Mouse (Mus musculus): Measurements from ENCODE around the gene Ccn5. TPM values are rescaled to one million over a fixed set of nuclear protein-coding genes. Genes with fewer than 3 reads are reported as not detected.

Ccn5 gene
- polyA plus RNA-seq, 1 experiment from 2014 or later: 0.13 TPM

Other genes with a start within 250 kb of the Ccn5 start
- gene Ttpal, start 218.5 kb upstream of the Ccn5 start, polyA plus RNA-seq (2015; fragmentation: Nextera tagmentation; extraction: Ambion mirVana): 42.0 and 48.1 TPM in 2 replicates
- 37.5 and 38.7 TPM in 2 replicates for gene Serinc3, start 175.7 kb upstream of the Ccn5 start, polyA plus RNA-seq (2015; fragmentation: Nextera tagmentation; extraction: Ambion mirVana)
- gene Pkig, start 162.5 kb upstream of the Ccn5 start, polyA plus RNA-seq (2015; fragmentation: Nextera tagmentation; extraction: Ambion mirVana): 110 and 119 TPM in 2 replicates
- 2.8 and 3.2 TPM in 2 replicates for gene Ada, start 70.6 kb upstream of the Ccn5 start, polyA plus RNA-seq (2015; fragmentation: Nextera tagmentation; extraction: Ambion mirVana)
- not detected in 2 replicates for gene Kcnk15, start 32.8 kb downstream of the Ccn5 start, polyA plus RNA-seq (2015; fragmentation: Nextera tagmentation; extraction: Ambion mirVana)
- 9.7 TPM in 2 replicates for gene Rims4, start 97.8 kb downstream of the Ccn5 start, polyA plus RNA-seq (2015; fragmentation: Nextera tagmentation; extraction: Ambion mirVana)
- gene Ywhab, start 174.1 kb downstream of the Ccn5 start, polyA plus RNA-seq (2015; fragmentation: Nextera tagmentation; extraction: Ambion mirVana): 434 and 443 TPM in 2 replicates
- gene Pabpc1l, start 204.6 kb downstream of the Ccn5 start, polyA plus RNA-seq (2015; fragmentation: Nextera tagmentation; extraction: Ambion mirVana): 0.44 and 2.2 TPM in 2 replicates
- 21.1 and 24.0 TPM in 2 replicates for gene Stk4, start 249.5 kb downstream of the Ccn5 start, polyA plus RNA-seq (2015; fragmentation: Nextera tagmentation; extraction: Ambion mirVana)